Mouse (Mus musculus) frontal cortex, postnatal 14 days (tissue): ENCODE data around the gene 4921536K21Rik.
A peak's percentile ranks its signal among the peaks of the same experiment; 100 is the strongest.

Experiments
- DNase-seq, 2 experiments: peaks; one replicate each; pipeline ENCODE4 v3.0.0; 2022; ENCODE audit warnings: low spot score in 2 of 2

4921536K21Rik gene

GRCm38 (mm10) chr11:3894406-3895281 lies at the start of gene 4921536K21Rik, which contains the start of gene Dusp18:
Gene 4921536K21Rik, minus strand, starts transcription at chr11:3895098.
Gene Dusp18, plus strand, starts transcription at chr11:3895240.
- peak; percentile 92 to 93 for DNase-seq

- DNase-seq, result no peak
Observed at GRCm38 (mm10) chr11:3941371-3941770, 46.5 kb upstream of the 4921536K21Rik start.

DNA sequence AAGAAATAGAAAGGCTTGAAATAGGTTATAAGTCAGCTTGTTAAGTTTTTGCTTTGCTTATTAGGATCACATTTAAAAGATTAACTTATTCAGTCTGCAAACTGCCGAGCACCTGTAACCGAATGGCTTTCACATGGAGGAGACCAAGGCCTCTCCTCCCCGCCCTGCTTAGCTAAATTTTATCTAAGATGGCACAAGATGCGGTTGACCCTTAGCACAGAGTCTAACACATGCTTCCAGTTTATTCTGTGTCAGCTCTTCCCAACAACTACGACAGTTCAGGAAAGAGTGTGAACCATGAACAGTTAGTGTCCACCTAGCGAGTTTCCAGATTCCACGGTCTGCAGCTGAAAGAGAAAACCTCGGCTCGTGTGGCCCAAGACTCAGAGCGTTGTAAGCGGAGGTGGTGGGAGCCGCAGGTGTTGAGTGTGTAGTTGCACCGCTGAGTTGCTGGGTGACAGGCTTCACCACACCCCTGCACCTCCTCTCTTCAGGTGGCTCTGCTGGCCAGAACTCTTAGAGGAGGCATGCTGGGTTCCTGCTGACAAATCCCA lies 42.5 kb upstream of the 4921536K21Rik start:
- DNase-seq, result no peak

- no peak for DNase-seq
Observed at GRCm38 (mm10) chr11:3936318-3936717, 41.4 kb upstream of the 4921536K21Rik start.

GRCm38 (mm10) chr11:3935135-3935534 lies 40.2 kb upstream of the 4921536K21Rik start:
- no peak for DNase-seq

GRCm38 (mm10) chr11:3933756-3934285 lies 38.9 kb upstream of the 4921536K21Rik start:
- no peak for DNase-seq

- peak; percentile 48 to 52 for DNase-seq
Observed at GRCm38 (mm10) chr11:3931511-3932211, 36.8 kb upstream of the 4921536K21Rik start, which contains the start of gene Tcn2. Gene Tcn2, minus strand, starts transcription at chr11:3932159.

DNA sequence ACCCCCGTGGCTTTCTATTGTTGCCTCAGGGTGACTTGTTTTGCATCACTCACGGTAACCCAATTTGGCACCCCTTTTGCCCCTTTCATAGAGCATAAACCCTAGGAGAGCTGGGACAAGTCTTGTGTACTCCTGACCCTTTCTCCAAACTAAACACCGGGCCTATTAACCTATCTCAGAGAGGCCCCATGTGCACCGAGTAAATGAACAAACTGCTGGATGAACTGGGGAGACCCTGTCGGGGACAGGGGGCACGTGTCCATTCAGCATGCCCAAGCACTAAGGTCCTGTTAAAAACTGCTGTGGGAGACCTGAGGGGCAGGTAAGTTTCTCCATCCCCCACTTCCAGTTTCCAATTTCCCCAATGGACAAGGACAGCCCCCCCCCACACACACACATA lies 36.0 kb upstream of the 4921536K21Rik start:
- no peak for DNase-seq

DNA sequence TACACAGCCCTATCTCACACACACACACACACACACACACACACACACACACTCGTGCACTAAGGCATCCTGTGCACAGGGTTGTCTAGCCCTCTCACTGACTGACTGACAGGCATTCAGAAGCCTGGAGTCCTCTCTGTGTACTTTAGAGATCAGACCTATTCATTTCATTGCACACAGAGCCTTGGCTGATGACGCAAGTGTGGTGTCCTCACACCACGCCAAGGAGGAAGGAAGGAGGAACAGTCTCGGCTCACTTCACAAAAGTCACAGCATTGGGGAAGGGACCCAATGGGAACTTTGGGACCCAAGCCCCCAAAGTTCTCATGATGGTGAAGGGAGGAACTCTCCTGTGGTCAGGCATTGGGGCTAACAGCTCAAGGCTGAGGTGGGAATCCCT lies 35.1 kb upstream of the 4921536K21Rik start:
- DNase-seq, result no peak

GRCm38 (mm10) chr11:3925916-3926315 lies 31.0 kb upstream of the 4921536K21Rik start:
- DNase-seq, result no peak

DNA sequence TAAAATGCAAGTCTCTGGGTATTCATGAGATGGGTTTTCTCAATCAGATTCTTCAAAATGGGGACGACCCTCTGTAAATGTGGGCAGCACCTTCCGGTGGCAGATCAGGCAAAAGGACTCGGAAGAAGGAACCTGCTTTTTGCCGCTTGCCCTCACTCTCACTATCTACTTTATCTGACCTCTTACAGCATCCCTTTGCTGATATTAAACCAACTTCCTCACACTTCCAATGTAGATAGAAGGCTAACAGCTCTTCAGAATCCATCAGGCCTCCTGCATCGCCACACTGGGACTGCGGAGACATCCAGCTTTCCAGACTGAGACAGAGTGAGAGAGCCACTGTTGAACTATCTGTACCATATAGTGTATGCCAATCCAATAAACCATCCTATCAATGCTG lies 27.8 kb upstream of the 4921536K21Rik start:
- no peak for DNase-seq

- no peak for DNase-seq
Observed at GRCm38 (mm10) chr11:3922115-3922514, 27.2 kb upstream of the 4921536K21Rik start.

DNA sequence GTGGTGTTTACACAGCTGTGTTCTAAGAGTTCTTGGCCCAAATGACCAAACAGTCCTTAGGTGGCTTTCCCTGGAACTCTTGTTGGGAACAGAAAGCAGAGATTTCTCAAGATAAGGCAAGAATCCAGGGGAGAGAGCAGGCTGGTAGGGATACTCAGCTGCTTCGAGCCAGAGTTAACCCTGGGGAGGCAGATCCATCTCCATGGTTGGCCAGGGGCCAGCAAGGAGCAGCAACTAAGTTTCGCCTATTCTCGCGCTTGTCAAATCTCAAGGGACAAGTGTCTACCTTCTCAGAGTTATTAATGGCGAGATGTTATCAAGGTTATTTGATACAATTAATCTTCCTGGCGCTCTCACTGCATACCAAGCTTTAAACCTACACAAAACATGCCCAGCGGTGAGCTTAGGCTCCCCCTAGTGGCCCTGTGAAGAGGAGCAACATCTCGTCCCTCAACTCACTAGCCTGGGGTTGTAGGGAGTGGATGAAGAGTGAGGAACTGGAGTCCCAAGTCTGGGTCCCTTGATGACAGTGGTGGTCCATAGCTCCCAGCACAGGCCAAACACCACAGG lies 26.5 kb upstream of the 4921536K21Rik start:
- peak in 1 of 2 experiments; percentile 53 for DNase-seq

DNA sequence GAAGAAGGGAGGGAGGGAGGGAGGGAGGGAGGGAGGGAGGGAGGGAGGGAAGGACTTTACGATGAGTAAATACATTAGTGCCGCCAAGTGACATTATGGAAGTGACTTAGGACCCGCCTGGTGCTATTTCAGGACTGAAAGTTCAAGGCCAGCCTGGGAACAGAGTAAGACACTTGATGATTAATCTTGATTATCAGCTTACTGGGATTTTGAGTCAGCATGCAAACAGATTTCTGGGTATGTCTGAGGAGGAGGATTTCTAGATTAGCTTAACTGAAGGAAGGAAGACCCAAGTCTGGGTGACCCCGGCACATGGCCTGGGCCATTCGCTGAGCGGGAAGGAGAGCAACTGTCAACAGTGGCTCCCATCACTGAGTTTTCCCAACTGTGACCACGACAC lies 25.6 kb upstream of the 4921536K21Rik start:
- DNase-seq, result no peak

DNA sequence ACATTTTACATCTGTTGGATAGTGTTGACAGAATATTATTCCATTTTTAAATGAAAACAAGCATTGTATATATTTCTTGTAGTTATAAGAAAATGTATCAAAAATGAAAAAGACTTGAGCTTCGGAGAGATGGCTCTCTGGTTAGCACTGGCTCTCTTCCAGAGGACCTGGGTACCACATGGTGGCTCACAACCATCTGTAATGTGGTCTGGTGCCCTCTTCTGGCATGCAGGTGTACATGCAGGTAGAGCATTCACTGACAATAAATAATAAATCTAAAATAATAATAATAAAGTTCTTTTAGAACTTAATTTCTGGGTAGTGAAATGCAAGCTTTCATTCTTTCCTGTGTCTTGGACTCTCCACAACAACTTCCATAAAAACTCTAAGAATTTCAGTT lies 23.8 kb upstream of the 4921536K21Rik start:
- DNase-seq, result no peak

DNA sequence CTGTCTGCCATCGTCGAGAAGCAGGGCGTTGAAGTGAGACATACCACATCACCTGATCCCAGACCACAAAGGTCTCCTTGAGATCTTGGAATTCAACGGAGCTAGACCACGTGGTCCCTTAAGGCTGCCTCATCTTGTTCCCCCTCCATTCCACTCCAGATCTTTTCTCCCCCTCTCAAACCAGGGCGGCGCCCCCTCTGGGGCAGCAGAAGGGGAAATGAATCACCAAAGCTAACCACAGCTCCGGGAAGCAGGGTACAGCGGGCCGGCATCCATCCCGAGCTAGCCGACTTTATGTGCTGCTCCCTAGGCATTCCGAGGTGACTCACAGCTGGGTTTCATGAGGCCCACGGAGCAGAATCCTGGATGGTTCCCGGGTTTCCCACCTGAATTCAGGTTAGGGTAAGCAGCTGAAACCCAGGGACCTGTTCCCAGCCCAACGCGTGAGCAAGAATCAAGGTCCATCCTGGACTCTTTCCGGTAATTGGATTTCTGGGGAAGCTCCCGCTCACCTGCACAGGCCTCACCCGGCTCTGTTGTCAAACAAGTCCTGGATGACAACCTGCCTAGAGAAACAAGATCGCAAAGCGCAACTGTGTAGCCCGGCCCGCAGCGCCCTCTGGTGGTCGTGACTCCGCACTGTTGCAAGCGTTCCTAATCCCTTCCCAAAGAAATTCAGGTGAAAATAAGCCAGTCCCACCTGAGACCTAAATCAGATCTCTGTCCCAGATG lies 19.4 kb upstream of the 4921536K21Rik start, which contains the start of gene Slc35e4:
Gene Slc35e4 (minus strand): TSS at position 556 of the 732 bp plus-strand sequence.
- DNase-seq, result peak; percentile 58 to 77

GRCm38 (mm10) chr11:3913316-3914108 lies 18.6 kb upstream of the 4921536K21Rik start:
- peak; percentile 89 to 93 for DNase-seq

DNA sequence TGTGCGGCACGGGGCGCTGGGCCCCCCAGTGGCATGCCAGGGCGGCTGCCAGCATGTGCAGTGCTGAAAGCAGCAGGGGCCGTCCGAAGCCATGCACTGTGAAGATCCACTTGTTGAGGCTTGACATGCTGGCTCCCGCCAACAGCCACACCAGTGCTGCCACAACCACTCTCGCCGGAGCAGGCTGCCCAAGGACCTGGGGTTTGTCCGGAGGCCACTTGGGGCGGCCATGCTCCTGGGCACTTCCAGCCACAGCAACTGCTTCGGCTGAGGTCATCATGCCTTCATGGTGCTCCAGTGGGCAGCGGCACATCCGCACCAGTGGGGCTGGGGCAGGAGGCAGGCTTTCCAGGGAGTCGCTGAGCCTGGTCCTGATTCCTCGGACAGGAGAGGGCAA lies 18.0 kb upstream of the 4921536K21Rik start:
- DNase-seq, result peak; percentile 33 to 40

DNA sequence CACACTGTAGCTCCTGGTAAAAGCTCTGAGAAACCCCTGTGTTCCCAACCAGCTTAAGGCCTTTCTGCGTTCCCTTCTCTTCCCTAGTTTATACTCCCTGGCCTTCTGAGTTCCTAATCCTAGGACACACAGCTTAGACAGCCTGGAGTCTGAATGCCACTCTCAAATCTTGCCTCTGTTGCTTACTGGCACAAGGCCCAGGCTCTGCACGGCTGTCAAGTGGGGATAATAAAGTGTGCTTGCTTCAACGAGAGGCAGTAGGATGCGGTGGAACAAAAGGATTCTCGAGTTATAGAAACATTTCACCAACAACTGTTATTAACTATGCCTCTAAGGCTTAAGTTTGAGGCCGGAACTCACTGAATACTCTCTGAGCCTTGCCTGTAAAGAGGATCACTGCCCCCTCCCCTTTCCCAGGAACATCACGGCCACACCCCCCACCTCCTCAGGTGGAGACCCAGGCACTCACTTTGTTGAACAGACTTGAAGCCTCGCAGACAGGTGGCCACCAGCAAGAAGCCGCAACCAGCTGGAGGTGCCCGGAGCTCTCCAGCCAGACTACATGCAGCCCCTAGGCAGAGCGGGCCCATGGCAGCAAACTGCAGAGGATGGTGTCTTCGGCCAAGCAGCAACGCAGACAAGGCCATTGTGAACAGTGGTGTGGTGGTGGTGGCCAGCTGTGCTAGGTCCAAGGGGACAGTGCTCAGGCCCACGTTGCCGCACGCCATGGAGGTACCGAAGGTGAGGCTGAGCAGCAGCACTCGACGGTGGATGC lies 17.4 kb upstream of the 4921536K21Rik start:
- DNase-seq, result peak in 1 of 2 experiments; percentile 33
